Mouse (Mus musculus): ENCODE data around the gene 1700008O03Rik.

GRCm38 (mm10) chr7:44428171-44428950, 42.7 kb upstream of the 1700008O03Rik start:
- no peak for TF ChIP-seq POLR2A (IDR thresholded peaks at IDR 0.05; ENCODE audit: control insufficient read depth, low read depth, low read length)
- no peak for TF ChIP-seq CTCF (IDR thresholded peaks at IDR 0.05; ENCODE audit: control insufficient read depth, insufficient read depth, insufficient replicate concordance, low read depth, low read length)
